Mouse (Mus musculus) kidney, postnatal 10 days (tissue): ENCODE data around the gene Rgs19.

Experiments used
- DNase-seq: peaks from one replicate; pipeline ENCODE4 v3.0.0; 2021; ENCODE audit warnings: mixed read lengths

Rgs19 gene

GRCm38 (mm10) chr2:181681978-181682377 is 11.8 kb downstream of the Rgs19 start:
- no peak for DNase-seq

GRCm38 (mm10) chr2:181680716-181681117 is 13.1 kb downstream of the Rgs19 start:
- peak; percentile 33 for DNase-seq

GRCm38 (mm10) chr2:181679951-181680715 is 13.6 kb downstream of the Rgs19 start, which contains the start of gene Tcea2:
TSS of gene Tcea2 (plus strand) at chr2:181680310.
- DNase-seq: peak; percentile 85

GRCm38 (mm10) chr2:181678780-181679179 is 15.0 kb downstream of the Rgs19 start:
- DNase-seq: peak; percentile 86

- DNase-seq: peak; percentile 62
Observed at GRCm38 (mm10) chr2:181677755-181678098, 16.1 kb downstream of the Rgs19 start.

- peak; percentile 65 for DNase-seq
Observed at GRCm38 (mm10) chr2:181677096-181677754, 16.6 kb downstream of the Rgs19 start.

GRCm38 (mm10) chr2:181676424-181676823 is 17.4 kb downstream of the Rgs19 start:
- peak; percentile 69 for DNase-seq

- peak; percentile 87 for DNase-seq
Observed at GRCm38 (mm10) chr2:181675454-181675853, 18.3 kb downstream of the Rgs19 start.

GRCm38 (mm10) chr2:181674934-181675333 is 18.8 kb downstream of the Rgs19 start:
- no peak for DNase-seq

GRCm38 (mm10) chr2:181673501-181673900 is 20.3 kb downstream of the Rgs19 start:
- no peak for DNase-seq

GRCm38 (mm10) chr2:181671984-181672383 is 21.8 kb downstream of the Rgs19 start:
- DNase-seq: no peak

- peak; percentile 83 for DNase-seq
Observed at GRCm38 (mm10) chr2:181671326-181671725, 22.5 kb downstream of the Rgs19 start, which contains the start of gene Sox18. TSS of gene Sox18 (minus strand) at chr2:181671640.

- DNase-seq: no peak
Observed at GRCm38 (mm10) chr2:181670913-181671311, 22.9 kb downstream of the Rgs19 start.

GRCm38 (mm10) chr2:181670285-181670912 is 23.4 kb downstream of the Rgs19 start:
- DNase-seq: peak; percentile 53

- peak; percentile 81 for DNase-seq
Observed at GRCm38 (mm10) chr2:181663298-181663630, 30.5 kb downstream of the Rgs19 start.

GRCm38 (mm10) chr2:181662620-181663297 is 31.0 kb downstream of the Rgs19 start:
- DNase-seq: peak; percentile 63

GRCm38 (mm10) chr2:181659609-181660055 is 34.1 kb downstream of the Rgs19 start:
- DNase-seq: peak; percentile 93

- peak; percentile 86 for DNase-seq
Observed at GRCm38 (mm10) chr2:181658930-181659555, 34.7 kb downstream of the Rgs19 start.

- DNase-seq: no peak
Observed at GRCm38 (mm10) chr2:181658528-181658927, 35.2 kb downstream of the Rgs19 start.

- no peak for DNase-seq
Observed at GRCm38 (mm10) chr2:181657441-181657840, 36.3 kb downstream of the Rgs19 start.

GRCm38 (mm10) chr2:181656734-181657133 is 37.0 kb downstream of the Rgs19 start, which contains the start of gene Gm29797:
TSS of gene Gm29797 (plus strand) at chr2:181657034.
- no peak for DNase-seq

GRCm38 (mm10) chr2:181653523-181653922 is 40.3 kb downstream of the Rgs19 start:
- DNase-seq: no peak

- no peak for DNase-seq
Observed at GRCm38 (mm10) chr2:181653065-181653464, 40.7 kb downstream of the Rgs19 start.
